Mouse (Mus musculus): ENCODE results near the gene Pcbp1. TPM values are rescaled to one million over a fixed set of nuclear protein-coding genes. Genes with fewer than 3 reads are reported as not detected.
"Not testable (repeated sequence)": the region's sequence is repeated elsewhere in the genome, so short reads cannot be mapped to it uniquely, and the experiment has no call there.

Gene Pcbp1
- total RNA-seq, 2 experiments from 2014 or later, result 197 to 204 TPM

- DNase-seq (ENCODE audit: low spot score in 2 of 2), result no peak
These were observed 30.0 kb downstream of the Pcbp1 start for GRCm38 (mm10) chr6:86496127-86496526.

GRCm38 (mm10) chr6:86495661-86496060 lies 30.5 kb downstream of the Pcbp1 start:
- DNase-seq (ENCODE audit: low spot score in 2 of 2), result no peak

GRCm38 (mm10) chr6:86494767-86495166 lies 31.4 kb downstream of the Pcbp1 start:
- no peak for DNase-seq (ENCODE audit: low spot score in 2 of 2)

GRCm38 (mm10) chr6:86493469-86494263 lies 32.5 kb downstream of the Pcbp1 start:
- no peak for DNase-seq (ENCODE audit: low spot score in 2 of 2)

GRCm38 (mm10) chr6:86490413-86490812 lies 35.7 kb downstream of the Pcbp1 start:
- DNase-seq (ENCODE audit: low spot score in 2 of 2), result not testable (repeated sequence)

GRCm38 (mm10) chr6:86489945-86490344 lies 36.2 kb downstream of the Pcbp1 start:
- no peak for DNase-seq (ENCODE audit: low spot score in 2 of 2)

GRCm38 (mm10) chr6:86488149-86488485 lies 38.0 kb downstream of the Pcbp1 start:
- no peak for DNase-seq (ENCODE audit: low spot score in 2 of 2)

- peak; percentile 56 to 81 for DNase-seq (ENCODE audit: low spot score in 2 of 2)
These were observed 38.6 kb downstream of the Pcbp1 start for GRCm38 (mm10) chr6:86487358-86488148.

GRCm38 (mm10) chr6:86485943-86486640 lies 40.0 kb downstream of the Pcbp1 start:
- DNase-seq (ENCODE audit: low spot score in 2 of 2), result no peak

- no peak for DNase-seq (ENCODE audit: low spot score in 2 of 2)
These were observed 44.2 kb downstream of the Pcbp1 start for GRCm38 (mm10) chr6:86481871-86482270.

- DNase-seq (ENCODE audit: low spot score in 2 of 2), result no peak
These were observed 45.8 kb downstream of the Pcbp1 start for GRCm38 (mm10) chr6:86480189-86480831.

GRCm38 (mm10) chr6:86479816-86480188 lies 46.3 kb downstream of the Pcbp1 start:
- no peak for DNase-seq (ENCODE audit: low spot score in 2 of 2)

GRCm38 (mm10) chr6:86479311-86479710 lies 46.8 kb downstream of the Pcbp1 start:
- DNase-seq (ENCODE audit: low spot score in 2 of 2), result no peak

GRCm38 (mm10) chr6:86476931-86477330 lies 49.2 kb downstream of the Pcbp1 start:
- no peak for DNase-seq (ENCODE audit: low spot score in 2 of 2)

- no peak for DNase-seq (ENCODE audit: low spot score in 2 of 2)
These were observed 50.5 kb downstream of the Pcbp1 start for GRCm38 (mm10) chr6:86475462-86476167.

GRCm38 (mm10) chr6:86474646-86475181 lies 51.4 kb downstream of the Pcbp1 start:
- DNase-seq (ENCODE audit: low spot score in 2 of 2), result no peak
